Mouse (Mus musculus) gastrocnemius, postnatal 25 days (tissue): ENCODE measurements around the gene 3830406C13Rik. TPM values are rescaled to one million over a fixed set of nuclear protein-coding genes. Genes with fewer than 3 reads are reported as not detected.

Experiments used
- DNase-seq: peaks from one replicate; pipeline ENCODE4 v3.0.0; 2022
- total RNA-seq, 2 experiments: library from RNA; stranded (reverse); gene quantifications; 1 replicate in 1 of 2; 2 replicates in 1 of 2; pipeline ENCODE4 v1.2.3; 2021

Gene 3830406C13Rik
- total RNA-seq, 2 experiments from 2014 or later: 12.2 to 14.5 TPM

DNA sequence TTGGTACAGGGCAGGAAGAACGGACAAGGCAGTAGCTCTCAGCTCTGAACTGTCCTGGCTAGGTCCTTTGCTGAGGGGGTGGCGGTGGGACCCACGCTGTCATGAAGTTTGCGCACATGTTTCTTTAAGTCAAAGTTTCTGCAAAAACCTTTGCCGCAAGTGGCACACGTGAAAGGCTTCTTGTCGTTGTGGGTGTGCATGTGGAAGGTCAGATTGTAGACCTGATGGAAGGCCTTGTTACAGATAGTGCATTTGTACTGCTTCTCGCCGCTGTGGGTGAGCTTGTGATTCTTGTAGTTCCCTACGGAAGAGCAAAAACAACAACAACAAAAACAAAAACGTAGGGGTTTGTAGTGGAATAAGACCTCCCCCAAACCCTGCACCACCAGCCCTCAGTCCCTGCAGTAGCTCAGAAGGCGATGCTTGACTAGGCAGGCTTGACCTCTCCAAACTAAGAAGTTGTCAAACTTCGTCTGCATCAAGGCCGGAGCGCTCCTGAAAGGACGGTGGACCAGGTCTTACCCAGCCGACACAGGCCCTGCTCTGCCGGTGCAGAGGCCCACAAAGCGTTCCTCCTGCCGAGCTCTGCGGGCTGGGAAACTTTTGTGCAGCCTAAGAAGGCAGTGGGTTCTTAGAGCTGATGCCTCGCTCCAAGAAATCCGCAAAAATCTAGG, 58.6 kb downstream of the 3830406C13Rik start:
- no peak for DNase-seq

DNA sequence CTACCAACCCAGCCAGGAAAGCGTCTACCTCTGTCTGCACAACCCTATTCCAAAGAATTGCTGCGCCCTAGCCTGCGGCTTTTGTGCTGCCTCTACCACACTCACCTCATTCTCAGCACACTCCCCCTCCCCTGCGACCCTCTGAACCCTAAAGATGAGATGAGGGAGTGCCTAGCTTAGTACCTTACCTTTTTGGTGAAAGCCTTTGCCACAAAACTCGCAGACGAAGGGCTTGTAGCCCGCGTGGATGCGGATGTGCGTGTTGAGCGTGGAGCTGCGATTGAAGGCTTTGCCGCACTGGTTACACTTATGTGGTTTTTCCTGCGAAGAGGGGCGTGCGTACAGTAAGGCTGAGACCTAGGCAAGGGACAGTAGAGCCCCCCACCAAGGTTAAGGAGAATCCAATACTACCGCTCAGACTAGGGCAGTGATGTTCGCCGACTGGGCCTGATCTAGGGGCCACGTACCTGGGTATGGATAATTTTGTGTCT, 59.5 kb downstream of the 3830406C13Rik start:
- no peak for DNase-seq

DNA sequence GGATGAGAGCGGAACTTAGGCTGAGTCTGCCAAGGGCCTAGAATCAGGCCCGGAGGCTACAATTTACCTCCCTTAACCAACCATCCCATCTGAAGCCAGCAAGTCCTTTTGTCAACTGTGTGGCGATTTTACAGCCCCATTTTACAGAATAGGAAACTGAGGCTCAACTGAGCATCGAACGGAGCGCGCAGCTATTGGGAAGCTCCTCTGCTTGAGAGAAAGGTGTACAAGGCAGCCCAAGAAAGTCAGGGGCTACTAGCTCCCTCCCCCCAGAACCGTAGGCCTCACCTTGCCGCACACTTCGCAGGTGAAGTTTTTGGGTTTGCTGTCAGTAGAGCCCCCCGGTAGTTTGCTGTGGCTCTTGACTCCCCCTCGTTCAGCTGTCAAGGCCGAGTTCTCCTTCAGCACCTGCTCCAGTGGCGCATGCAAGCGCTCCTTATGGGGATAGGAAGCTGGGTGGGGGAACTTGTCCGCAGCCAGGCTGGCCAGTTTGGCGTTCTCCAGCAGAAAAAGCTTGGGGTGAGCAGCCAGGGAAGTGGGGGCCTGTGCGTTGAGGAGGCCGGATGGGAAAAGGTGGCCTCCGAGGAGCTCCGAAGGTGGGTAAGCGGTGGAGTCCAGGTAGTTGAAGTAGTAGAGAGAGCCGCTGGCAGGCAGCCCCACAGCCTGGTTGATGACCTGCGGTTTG, 60.2 kb downstream of the 3830406C13Rik start:
- DNase-seq: no peak

DNA sequence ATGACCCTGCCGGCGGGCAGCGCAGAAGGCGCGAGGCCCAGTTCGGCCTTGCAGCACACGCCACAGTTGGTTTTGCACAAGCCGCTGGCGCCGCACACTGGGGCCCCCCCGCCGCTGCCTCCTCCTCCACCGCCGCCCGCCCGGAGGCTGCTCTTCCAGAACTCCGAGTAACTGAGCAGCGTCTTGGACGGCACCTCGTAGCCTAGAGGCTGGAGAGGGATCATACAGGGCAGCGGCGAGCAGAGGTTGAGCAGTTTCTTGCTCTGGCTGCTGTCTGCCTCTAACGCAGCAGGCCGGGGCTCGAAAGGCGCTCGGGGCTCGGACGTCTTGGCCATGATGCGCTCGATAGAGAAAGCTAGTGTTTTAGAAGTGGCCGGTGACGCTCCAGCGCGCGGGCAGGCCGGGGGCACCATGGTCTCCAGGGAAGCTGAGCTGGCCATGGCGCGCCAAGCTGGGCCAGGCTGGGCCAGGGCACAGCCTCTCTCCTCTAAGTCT, 60.8 kb downstream of the 3830406C13Rik start:
- DNase-seq: no peak

DNA sequence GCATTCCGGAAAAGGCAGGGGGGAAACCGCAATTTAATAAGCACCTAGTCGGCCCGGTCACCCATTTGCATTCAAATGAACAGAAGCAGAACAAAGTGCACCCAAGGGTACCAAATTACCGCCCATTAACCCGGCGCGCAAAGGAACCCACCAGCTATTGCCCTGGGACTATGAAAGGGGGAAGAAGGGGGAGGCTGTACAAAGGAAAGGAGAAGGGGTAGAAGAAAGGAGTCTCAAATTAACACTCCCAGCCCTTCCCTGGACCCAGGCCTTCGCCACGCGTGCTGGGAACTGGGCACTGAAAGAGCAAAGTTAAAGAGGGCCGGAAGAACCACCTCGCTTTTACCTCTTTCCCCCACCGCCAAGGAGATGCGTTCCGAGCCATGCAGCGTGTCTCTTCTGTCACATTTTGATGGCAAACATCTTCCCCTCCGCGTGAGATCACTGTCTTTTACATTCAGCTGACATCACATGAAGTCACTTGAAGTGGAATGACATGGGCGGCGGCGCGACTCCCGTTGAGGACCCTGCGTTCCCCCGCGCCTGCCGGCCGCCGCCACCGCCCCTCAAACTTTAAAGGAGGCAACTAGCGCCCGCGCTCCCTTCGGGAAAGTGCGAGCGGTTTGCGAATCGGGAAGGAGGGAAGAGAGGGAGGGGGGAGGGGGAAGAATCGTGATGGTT, 61.4 kb downstream of the 3830406C13Rik start:
- DNase-seq: no peak

DNA sequence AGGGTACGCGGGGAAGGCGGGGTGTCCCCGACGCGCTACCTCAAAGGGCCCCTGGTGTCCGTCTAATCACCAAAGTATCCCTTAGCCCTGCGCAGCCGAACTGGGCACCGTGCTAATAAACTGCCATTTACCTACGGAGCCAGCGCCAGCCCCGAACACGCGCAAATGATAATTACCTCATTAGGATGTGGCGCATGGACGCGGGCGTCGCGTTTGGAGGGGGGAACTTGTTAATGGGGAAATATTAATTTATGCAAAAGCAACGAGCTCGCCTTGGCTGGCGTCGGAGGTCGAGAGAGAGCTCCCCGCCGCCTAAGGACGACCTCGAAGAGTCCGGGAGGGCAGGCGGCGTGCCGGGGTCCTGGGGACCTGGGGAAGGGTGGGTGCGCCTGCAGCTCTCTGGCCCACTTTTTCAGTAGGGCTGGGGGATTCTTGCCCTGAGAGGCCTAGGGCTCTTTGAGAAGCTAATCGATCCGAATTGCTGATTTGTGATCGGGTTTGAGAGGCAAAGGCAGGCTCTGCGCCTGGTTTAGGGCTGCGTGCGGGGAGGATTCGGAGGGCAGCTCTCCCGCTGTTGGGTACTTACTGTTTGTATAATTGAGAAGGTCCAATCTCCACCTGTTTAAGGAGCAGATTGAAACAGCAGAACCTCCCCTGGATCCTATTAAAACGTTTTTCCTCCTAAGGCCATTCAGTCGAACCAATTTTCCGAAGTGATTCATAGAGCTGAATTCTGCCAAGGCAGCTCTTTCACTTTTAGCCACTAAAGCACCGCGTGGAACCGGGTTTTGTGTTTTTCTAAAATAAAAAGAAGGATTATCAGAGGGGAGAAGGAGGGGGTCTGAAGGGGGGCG, 62.3 kb downstream of the 3830406C13Rik start:
- DNase-seq: no peak

DNA sequence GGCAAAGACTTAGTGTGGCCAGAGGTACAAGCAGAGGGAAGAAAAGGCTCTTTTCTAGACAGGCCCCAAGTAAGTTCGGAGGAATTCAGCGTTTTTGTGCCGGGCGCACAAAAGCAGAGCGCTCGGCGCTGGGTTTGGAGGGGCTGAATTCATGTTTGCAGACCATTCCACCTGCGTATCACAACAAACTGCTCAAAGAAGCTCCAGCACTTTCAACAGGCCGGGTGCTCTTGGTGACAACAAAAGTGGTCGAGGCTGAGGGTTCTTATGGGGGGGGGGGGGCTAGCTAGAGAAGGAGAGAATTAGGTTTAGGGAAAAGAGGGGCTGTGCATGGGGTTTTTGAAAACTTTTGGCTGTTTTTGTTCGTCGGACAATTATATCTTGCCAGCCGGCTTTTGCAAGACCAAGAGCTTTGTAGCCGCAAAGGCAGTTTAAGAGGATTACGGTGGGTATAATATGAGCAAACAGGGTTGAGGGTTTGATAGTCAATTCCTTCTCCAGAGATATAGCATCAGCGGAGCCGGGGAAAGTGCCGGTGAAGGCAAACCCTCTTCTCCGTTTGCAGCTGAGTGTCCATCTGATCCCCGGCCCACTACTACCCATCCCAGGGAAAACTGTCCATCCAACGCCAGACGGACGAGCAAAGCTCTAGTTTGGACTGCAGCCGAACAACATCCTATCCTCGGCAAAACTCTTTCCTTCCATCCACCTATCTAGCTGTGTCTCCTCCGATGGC, 63.1 kb downstream of the 3830406C13Rik start:
- DNase-seq: no peak

DNA sequence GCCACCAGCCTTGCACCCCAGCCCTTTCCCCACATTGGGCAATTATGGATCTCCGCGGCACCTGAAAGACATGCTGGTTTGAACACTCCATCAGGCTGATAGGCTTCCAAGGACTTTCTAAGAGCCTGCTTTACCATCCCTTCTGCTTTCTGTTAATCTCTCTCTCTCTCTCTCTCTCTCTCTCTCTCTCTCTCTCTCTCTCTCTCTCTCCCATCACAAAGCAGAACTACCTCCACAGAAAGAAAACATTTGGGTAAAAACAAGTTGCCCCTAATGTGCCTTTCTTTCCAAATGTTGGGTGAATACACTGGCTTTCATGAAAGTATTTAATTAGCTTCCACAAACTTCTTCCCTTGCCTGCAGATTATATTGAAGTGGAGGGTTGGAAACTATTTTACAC, 64.1 kb downstream of the 3830406C13Rik start, which contains the start of gene Fezf2:
Gene Fezf2 (minus strand): TSS at position 101 of the 400 bp plus-strand sequence.
- no peak for DNase-seq

DNA sequence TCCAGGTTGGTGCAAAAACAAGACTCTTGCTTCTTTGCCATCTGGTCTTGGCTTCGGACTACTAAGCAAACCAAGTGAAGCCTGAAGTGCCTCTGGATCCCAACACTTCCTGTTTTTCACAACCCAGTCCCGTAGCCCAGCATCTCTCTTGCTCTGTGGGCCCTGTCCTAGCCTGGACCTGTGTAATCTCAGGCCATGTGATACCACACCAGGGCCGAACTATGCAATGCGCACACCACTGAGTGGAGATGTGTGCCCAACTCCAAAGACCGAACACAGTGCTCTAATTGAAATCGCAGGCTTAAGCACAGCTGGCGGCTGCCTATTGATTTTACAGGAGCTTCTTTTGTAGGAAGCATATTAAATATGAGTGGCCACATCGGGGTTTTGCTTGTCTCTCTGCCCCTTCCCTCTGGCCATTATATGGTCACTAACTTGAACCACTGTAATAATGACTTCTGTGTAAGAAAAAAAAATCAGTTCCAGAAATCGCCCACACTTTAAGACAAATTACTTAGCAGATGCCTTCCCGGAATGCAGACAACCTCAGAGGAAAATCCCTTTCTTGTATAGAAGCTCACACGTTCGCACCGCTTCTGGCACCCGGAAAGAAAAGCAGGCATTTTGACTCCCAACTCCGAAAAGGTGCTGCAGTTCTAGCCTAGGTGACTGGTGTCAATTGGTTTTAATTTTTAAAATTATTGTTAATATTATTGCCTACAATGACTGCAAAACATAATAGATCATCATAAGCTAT, 65.5 kb downstream of the 3830406C13Rik start:
- no peak for DNase-seq

DNA sequence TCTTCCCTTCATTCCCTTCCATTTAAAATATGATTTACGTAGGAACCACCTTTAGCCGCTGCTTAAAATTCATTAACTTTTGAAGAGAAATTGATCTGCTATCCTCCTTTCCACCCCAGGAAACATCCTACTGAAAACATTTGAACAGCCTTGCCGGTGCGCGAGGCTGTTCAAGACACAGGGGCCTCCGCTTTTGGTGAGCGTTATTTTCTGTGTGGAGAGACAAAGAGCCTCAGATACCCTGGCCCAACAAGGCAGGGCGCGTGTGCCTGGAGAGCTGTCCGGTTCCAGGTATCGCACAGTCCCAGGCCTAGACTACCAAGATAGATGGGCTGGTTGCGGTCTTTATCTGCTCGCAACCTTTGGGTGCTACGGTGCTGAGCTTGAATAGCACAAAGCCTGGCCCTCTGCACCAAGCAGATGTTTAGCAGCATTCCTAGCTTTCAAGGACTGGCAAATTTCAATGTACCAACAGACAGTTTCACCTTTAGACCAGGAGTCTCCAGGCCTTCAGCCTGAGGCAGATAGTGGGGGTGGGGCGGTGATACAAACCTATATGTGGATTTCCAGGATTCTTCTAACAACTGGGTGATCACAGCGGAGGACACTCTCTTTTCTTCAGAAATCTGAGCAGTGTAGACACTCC, 66.4 kb downstream of the 3830406C13Rik start:
- no peak for DNase-seq

Other genes starting within 250 kb of the 3830406C13Rik start
- under 1 TPM in 1 of 2 experiments, not detected in 1; 0.10 TPM for gene Gm49355, start 197 bp upstream of the 3830406C13Rik start, total RNA-seq
- not detected for gene Fezf2, start 64.0 kb downstream of the 3830406C13Rik start, total RNA-seq